Mouse (Mus musculus): ENCODE results near the gene Gm16223. TPM values are rescaled to one million over a fixed set of nuclear protein-coding genes. Genes with fewer than 3 reads are reported as not detected.

The Gm16223 gene
- total and polyA plus RNA-seq, 3 experiments, result not detected

DNA sequence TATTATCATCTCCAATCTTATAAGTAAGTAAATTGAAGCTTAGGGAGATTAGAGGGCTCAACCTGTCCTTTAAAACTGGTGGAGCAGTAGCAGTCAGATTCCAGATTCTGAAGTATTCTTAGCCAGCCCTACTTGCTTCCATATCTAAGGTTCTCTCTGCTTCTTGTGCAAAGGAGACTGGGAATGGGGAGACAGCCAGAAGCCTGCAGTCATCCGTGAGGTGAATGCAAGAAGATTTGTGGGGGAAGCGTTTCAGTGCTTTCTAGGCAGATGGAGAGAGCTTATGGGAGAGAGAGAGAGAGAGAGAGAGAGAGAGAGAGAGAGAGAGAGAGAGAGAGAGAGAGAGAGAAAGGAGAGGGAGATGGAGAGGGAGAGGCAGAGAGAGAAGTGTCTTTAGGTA lies 160.9 kb downstream of the Gm16223 start:
- Histone ChIP-seq H3K4me3 (ENCODE audit: control insufficient read depth in 1 of 2, insufficient read depth in 1 of 2, low read depth in 2 of 2, low read length in 2 of 2) (no peak overlapping the region), H3K27ac (ENCODE audit: control insufficient read depth, low read depth, low read length) (no peak overlapping the region), H3K36me3 (ENCODE audit: control insufficient read depth in 1 of 2, insufficient read depth in 2 of 2, low read length in 2 of 2) (no peaks in the 10 kb centered on the region), H3K9ac (ENCODE audit: control insufficient read depth, low read depth, low read length, poor library complexity, severe bottlenecking) (no peak overlapping the region), H3K79me2 (ENCODE audit: control insufficient read depth, insufficient read depth, low read length, poor library complexity) (no peaks in the 10 kb centered on the region), H3K27me3 (ENCODE audit: control insufficient read depth in 1 of 2, insufficient read depth in 2 of 2, low read length in 2 of 2) (no peaks in the 10 kb centered on the region), H3K4me1 (ENCODE audit: control insufficient read depth in 1 of 2, insufficient read depth in 2 of 2, low read length in 2 of 2) (no peaks in the 10 kb centered on the region), H3K9me3 (replicated peaks; ENCODE audit: insufficient read depth, low read length) (no peaks in the 10 kb centered on the region)
- DNase-seq (ENCODE audit: low read depth, low spot score), result no peak
- TF ChIP-seq MAZ (IDR thresholded peaks at IDR 0.05; ENCODE audit: low read depth, low read length), result no peak
- TF ChIP-seq SMC3 (IDR thresholded peaks at IDR 0.05; ENCODE audit: low read depth, low read length), result no peak

DNA sequence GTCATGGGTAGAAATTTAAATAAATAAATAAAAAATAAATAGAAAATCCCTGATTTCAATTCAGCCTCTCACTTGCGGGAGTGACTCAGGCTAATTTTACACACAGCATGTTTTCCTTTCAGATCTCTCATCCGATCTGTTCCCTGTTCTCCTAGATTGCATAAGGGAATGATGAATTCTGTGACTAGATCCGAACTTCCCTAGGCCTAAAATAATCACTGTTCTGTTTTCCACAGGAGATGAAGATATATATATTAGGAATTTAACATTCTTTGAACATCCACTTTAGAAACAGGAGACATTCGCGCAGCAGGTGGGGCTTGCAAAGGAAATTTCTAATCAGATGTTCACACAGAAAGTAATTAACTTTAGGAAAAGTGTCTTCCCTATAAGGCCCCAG lies 171.5 kb downstream of the Gm16223 start:
- H3K36me3 ChIP-seq (ENCODE audit: control insufficient read depth in 1 of 2, insufficient read depth in 2 of 2, low read length in 2 of 2), result no peaks in the 10 kb centered on the region
- H3K4me1 ChIP-seq (ENCODE audit: control insufficient read depth in 1 of 2, insufficient read depth in 2 of 2, low read length in 2 of 2), result no peaks in the 10 kb centered on the region
- TF ChIP-seq POLR2AphosphoS5 (IDR thresholded peaks at IDR 0.05; ENCODE audit: borderline replicate concordance, low read depth, low read length), result no peak
- no peak for TF ChIP-seq ZMIZ1 (IDR thresholded peaks at IDR 0.05; ENCODE audit: low read depth, low read length)
- no peak for TF ChIP-seq ELF1 (IDR thresholded peaks at IDR 0.05; ENCODE audit: low read depth, low read length)
- TF ChIP-seq HCFC1 (IDR thresholded peaks at IDR 0.05; ENCODE audit: low read depth, low read length), result no peak
- TF ChIP-seq MAFK (IDR thresholded peaks at IDR 0.05; ENCODE audit: borderline replicate concordance, low read depth, low read length), result no peak
- no peak for TF ChIP-seq CHD2 (IDR thresholded peaks at IDR 0.05; ENCODE audit: low read length)
- TF ChIP-seq E2F4 (IDR thresholded peaks at IDR 0.05; ENCODE audit: borderline replicate concordance, low read depth, low read length), result no peak
- H3K27ac ChIP-seq (ENCODE audit: control insufficient read depth, low read depth, low read length), result no peak overlapping the region
- no peaks in the 10 kb centered on the region for H3K9me3 ChIP-seq (replicated peaks; ENCODE audit: insufficient read depth, low read length)
- no peaks in the 10 kb centered on the region for H3K79me2 ChIP-seq (ENCODE audit: control insufficient read depth, insufficient read depth, low read length, poor library complexity)
- no peak overlapping the region for H3K9ac ChIP-seq (ENCODE audit: control insufficient read depth, low read depth, low read length, poor library complexity, severe bottlenecking)
- no peaks in the 10 kb centered on the region for H3K27me3 ChIP-seq (ENCODE audit: control insufficient read depth in 1 of 2, insufficient read depth in 2 of 2, low read length in 2 of 2)
- no peak overlapping the region for H3K4me3 ChIP-seq (ENCODE audit: control insufficient read depth in 1 of 2, insufficient read depth in 1 of 2, low read depth in 2 of 2, low read length in 2 of 2)
- no peak for DNase-seq (ENCODE audit: low read depth, low spot score)

- no peaks in the 10 kb centered on the region for H3K27me3 ChIP-seq (ENCODE audit: control insufficient read depth in 1 of 2, insufficient read depth in 2 of 2, low read length in 2 of 2)
- no peaks in the 10 kb centered on the region for H3K4me1 ChIP-seq (ENCODE audit: control insufficient read depth in 1 of 2, insufficient read depth in 2 of 2, low read length in 2 of 2)
- H3K9me3 ChIP-seq (replicated peaks; ENCODE audit: insufficient read depth, low read length), result no peaks in the 10 kb centered on the region
- TF ChIP-seq ETS1 (IDR thresholded peaks at IDR 0.05; ENCODE audit: low read depth, low read length) (no peak), MXI1 (IDR thresholded peaks at IDR 0.05; ENCODE audit: low read depth, low read length) (no peak), USF1 (IDR thresholded peaks at IDR 0.05; ENCODE audit: low read depth, low read length) (no peak), TCF12 (IDR thresholded peaks at IDR 0.05; ENCODE audit: low read depth, low read length) (no peak), MAX (IDR thresholded peaks at IDR 0.05; ENCODE audit: low read length) (no peak)
- no peak overlapping the region for H3K27ac ChIP-seq (ENCODE audit: control insufficient read depth, low read depth, low read length)
- no peaks in the 10 kb centered on the region for H3K79me2 ChIP-seq (ENCODE audit: control insufficient read depth, insufficient read depth, low read length, poor library complexity)
- DNase-seq (ENCODE audit: low read depth, low spot score), result no peak
- H3K9ac ChIP-seq (ENCODE audit: control insufficient read depth, low read depth, low read length, poor library complexity, severe bottlenecking), result no peak overlapping the region
- no peaks in the 10 kb centered on the region for H3K36me3 ChIP-seq (ENCODE audit: control insufficient read depth in 1 of 2, insufficient read depth in 2 of 2, low read length in 2 of 2)
- H3K4me3 ChIP-seq (ENCODE audit: control insufficient read depth in 1 of 2, insufficient read depth in 1 of 2, low read depth in 2 of 2, low read length in 2 of 2), result no peak overlapping the region
These were observed 172.0 kb downstream of the Gm16223 start for GRCm38 (mm10) chr5:42239806-42240205.

All from MEL (cell line).